Mouse (Mus musculus) gonadal fat pad, adult 2 months (tissue): Measurements from ENCODE around the gene Phc1. TPM values are rescaled to one million over a fixed set of nuclear protein-coding genes. Genes with fewer than 3 reads are reported as not detected.

ENCODE experiments used
- DNase-seq: peaks from one replicate; pipeline ENCODE4 v3.0.0-alpha.2; 2012; ENCODE audit warnings: low read depth
- polyA plus RNA-seq: library from polyadenylated mRNA; depleted of rRNA; stranded (reverse); fragments of >200 nt; gene quantifications from 2 replicates; pipeline ENCODE4 v1.2.3, GENCODE M21; 2012; rRNA removed

The Phc1 gene
- polyA plus RNA-seq, 1 experiment, result 25.1 TPM

DNA sequence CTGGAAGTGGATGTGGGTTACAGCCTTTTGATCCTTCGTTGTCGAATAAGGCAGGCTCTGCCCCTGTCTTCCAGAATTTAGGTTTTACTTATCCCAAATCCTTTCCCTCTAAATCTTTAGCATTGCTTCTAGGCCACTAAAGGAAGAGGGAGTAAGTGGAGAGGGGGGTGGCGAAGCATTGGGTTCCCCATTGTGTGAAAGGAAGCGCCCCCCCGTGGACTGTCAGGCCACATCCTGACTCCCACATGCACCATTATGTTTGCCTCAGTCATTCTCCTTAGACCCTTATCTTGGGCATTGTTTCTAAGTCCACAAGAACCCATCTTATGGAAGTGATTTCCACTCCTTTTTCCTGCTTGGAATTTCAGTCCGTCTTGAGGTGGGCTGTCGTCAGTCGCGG is 45.1 kb downstream of the Phc1 start:
- DNase-seq, result no peak

DNA sequence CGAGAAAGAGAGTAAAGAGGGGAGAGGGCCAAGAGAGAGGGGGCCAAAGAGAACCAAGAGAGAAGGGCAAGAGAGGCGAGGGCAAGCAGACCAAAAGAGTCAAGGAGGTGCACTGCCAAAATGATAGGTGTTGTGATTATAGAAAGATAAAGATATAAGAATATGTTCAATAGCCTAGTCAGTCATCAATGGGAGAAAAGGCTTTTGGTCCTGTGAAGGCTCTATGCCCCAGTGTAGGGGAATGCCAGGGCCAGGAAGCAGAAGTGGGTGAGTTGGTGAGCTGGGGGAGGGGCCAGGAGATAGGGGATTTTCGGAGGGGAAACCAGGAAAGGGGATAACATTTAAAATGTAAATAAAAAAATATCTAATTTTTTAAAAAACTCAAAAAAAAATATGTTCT is 46.1 kb downstream of the Phc1 start:
- no peak for DNase-seq

DNA sequence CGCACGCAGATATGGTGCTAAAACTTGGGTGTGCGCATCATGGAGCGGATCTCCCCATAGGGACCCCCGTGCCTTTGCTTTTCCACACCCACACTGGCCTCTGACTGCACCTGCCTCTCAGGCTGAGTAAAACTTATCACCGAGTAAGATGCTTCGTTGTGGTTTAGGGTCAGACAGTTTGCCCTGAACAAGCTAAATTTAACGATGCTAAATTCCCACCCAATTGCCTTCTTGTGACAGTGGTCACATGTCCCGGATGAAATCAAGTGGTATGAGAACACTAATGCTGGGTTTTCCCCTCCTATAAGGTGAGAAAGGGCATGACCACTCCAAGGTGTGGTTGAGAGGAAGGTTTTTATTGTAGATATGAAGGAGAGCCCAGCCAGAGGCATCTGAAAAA is 46.6 kb downstream of the Phc1 start:
- DNase-seq, result no peak

DNA sequence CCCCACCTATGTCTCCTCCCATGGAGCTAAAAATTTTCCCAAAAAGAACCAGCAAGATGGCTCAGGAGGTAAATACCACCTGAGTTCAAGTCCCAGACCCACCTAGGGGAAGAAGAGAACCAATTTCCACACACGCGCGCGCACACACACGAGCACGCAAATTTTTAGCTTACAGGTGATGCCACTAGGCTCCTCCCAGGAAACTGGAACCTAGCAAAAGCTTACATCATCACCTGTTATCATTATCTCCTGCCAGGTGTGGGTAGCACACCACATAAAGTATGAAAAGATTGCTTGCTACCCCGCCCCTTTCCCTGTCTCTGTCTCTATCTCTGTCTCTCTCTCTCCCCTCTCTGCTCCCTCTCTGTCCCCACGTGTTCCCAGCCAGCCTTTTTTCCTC is 47.2 kb downstream of the Phc1 start:
- no peak for DNase-seq

DNA sequence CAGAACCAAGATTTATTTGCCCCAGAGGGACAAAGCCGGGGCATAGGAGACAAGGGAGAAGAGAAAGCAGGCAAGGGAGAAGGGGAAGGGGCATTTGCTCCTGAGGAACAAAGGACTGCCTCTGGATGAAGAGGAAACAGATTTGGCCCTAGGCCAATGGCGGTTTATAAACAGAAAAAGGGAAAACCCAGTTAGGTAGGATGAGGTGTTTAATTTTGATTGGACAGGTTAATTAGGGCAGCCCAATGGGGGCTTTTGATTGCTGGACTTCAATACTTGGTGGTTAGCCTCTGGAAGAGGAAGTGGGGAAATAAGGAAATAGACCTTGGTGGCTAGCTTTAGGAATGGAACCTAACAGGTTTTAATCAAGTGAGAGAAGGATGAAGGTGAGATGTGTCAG is 48.2 kb downstream of the Phc1 start:
- no peak for DNase-seq

DNA sequence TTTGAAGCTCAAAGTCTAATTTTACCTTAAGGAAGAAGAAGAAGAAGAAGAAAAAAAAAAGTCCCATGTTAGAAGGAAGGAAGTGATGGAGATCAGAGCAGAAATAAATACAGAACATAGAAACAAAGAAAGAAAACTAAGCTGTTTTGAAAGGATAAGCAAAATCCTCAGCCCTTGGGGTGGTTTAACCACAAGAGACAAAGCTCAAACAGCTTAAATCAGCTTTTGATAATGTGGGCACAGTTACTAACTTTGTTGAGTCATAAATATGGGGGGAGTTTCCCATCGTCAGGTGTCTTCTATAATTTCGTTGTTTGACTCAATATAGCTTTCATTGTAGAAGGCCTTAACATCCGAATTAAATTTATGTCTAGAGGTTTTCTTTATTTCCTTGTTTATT is 48.6 kb downstream of the Phc1 start:
- DNase-seq, result no peak

DNA sequence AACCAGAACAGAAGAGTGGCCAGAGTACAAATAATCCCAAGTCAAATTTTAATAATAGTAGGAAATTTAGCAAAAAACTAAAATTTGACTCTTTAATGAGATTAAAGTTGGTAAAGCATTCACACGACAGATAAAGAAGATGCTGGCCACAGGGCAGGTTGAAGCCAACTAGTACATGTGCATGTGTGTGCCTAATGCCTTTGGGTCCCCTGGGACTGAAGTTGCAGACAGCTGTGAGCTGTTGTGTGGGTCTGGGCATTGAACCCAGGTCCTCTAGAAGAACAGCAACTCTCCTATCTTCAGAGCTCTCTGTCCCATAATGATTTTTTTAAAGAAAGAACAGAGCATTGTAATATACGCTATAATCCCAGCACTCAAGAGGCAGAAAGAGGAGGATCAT is 49.1 kb downstream of the Phc1 start:
- DNase-seq, result no peak

DNA sequence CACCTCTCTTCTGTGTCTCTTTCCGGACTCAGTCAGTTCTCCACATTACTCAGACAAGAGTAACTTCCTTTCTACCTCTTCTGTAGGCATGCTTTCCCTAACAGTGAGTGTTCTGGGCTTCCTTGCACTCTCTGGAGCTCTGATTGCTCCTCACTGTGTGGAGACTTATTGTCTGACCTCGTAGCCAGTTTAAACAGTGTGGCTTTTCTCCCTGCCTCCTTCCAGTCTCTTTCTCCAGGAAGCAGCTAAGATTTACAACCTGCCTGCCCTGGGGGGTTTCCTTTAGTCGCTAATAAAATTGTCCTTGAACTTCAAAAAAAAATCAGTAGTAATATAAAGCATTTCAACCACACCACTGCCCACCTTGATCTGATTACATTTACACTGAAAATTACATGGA is 50.1 kb downstream of the Phc1 start:
- DNase-seq, result no peak

DNA sequence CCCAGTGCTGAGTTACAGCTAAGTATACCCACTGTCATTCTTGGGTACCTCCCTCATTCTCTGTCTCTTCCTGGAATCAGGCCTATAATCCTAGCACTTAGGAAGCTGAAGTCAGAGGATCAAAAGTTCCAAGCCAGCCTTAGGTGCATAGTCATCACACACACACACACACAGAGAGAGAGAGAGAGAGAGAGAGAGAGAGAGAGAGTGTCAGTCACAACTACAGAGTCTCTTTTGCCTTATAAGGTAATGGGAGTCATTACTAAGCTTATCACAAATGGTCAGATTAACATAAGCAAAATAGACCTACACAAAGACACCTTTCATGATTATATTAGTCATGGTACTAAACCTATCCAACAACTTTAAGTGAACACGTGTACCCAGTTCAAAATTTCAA is 51.0 kb downstream of the Phc1 start:
- no peak for DNase-seq

DNA sequence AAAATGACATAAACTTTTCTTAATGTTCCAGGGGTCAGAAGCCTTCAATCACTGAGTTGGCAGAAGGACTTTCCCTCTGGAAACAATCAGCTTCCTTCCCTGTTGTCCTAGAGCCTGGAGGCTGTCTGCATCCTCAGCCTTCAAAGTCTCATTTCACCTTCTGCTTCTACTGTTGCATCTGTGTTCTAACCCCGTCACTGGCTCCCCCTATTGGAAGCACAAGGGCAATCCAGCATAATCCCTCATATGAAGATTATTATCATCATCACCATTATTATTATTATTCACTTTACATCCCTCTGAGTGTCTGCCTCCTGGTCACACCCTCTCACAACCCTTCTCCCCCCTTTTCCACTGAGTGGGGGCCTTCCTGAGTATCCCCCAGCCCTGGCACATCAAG is 52.1 kb downstream of the Phc1 start:
- no peak for DNase-seq

DNA sequence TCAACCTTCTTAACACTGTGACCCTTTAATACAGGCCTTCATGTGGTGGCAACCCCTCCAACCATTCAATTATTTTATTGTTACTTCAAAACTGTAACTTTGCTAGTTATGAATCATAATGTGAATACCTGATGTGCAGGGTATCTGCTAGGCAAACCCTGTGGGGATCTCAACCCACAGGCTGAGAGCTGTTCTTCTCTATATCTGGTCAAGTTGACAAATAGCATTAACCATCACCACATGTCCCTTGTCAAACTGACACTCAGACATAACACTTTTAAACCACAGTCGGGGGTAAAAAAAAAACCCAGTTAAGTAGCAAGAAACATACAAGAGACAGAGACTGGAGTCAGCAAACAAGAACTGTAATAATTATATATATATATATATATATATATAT is 55.5 kb downstream of the Phc1 start:
- DNase-seq, result no peak

DNA sequence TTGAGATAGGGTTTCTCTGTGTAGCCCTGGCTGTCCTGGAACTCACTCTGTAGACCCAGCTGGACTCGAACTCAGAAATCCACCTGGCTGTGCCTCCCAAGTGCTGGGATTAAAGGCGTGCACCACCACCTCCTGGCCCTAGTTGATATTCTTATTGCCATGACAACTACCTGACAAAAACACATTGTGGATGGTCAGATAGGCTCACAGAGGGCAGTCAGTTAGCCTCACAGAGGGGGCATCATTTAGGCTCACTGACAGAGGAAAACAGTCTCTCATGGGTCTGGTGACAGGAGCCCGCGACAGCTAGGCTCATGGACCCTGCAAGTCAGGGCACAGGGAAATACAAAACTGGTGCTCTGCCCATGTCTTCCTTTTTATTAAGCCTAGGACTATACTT is 56.1 kb downstream of the Phc1 start:
- no peak for DNase-seq

DNA sequence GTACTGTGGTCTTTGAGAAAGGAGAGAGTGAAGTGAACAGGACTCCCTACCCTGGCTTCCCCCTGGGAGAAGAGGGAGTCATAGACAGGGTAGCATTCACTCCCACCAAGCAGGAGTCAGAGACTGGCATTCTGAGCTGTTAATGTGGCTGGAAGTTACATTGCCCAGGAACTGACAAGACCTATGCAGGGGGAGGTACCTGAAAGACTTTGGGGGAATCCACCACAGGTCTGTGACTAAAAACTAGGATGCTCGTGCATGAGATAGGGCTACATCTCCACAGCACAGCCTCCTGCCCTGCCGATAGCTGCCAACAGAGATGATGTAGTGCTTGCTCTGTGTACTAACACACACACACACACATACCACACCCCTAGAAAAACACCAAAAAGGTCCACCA is 56.9 kb downstream of the Phc1 start:
- DNase-seq, result no peak

DNA sequence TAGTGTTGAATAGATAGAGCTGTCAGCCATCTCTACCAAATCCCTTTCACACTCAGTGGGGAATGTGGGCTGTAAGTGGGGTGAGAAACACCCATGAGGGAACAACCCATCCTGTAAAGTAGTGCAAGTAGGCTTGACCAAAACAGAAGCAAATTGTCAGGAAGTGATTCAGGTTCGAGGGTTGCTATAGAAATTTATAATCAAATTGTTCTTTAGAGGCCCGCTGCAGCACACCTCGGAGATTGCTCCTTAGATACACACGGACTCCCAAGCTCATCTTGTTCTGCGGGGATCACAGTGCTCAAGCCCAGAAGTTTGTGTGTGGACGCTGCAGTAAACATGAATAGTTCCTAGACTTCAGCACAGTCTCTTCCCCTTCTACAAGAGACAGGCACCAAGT is 57.6 kb downstream of the Phc1 start, which contains the start of gene Klrg1:
Gene Klrg1 (minus strand): TSS at position 101 of the 400 bp plus-strand sequence.
- DNase-seq, result no peak

DNA sequence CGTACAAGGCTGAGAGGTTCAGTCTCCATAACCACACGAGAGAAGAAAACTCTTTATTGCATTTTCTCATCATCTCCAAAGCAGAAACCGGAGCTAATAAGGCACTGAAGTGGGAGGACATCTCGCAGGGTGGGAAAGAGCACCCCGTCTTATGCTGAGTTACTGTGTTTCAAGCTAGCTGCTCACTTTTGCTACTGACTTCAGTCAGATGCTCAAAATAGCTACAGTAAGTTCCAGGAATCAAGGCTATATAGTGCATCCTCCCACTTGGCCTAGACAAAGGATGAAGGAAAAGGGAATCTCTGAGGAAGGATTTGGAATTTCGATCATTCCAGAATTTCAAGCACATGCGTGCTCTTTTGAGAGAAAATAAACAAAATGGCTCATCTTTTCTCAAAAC is 63.8 kb downstream of the Phc1 start:
- no peak for DNase-seq

DNA sequence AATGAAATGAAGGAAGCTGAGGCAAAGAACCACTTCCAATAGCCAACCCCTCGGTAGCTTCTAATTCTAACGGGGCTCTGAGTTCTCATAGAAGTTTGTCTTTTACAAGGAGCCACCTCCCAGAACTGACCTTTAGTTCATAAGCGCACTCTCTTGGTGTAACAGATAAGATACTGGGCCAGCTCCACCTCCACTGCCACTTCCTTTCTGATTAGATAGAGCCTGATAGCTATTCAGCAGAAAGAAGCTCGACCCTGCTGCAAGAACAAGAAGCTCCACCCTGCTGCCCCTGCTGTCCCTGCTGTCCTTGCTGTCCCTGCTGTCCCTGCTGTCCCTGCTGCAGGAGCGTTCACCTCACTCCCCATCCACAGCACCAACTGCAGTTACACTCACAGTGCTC is 65.8 kb downstream of the Phc1 start:
- no peak for DNase-seq

DNA sequence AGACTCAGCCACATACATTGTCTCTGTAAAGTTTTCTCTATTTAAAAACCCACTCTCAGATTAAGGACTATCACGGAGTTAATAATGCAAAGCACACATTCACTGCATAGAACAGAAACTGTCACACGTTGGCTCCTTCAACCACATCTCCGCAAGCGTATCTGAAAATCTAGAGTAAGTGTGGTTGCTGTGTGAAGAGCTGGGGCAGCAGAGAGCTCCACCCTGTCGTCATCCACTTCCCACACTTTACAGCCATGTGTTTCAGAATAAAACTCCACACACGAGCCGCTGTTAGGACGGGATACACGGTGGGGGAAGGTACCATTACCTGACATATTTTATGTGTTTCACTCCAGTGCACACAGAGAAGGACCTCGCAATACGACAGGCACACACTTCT is 70.2 kb downstream of the Phc1 start:
- DNase-seq, result no peak

DNA sequence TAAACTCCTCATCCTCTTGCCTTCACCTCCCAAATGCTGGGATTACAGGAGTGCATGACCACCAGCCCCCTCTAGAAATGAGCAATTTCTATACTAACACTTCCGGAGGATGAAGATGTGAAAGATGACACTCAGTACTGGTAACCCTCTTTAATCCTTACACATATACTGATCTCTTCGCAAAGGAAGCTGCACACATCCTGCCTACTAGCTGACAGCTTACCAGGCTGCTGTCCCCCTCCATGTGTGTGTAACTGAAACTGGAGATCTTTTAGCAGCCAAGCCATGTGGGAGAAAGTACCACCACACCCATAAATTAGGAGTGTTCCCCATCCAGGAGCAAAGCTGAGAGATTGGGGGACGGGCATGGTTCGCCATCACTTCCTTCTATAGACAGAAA is 71.2 kb downstream of the Phc1 start:
- DNase-seq, result no peak

DNA sequence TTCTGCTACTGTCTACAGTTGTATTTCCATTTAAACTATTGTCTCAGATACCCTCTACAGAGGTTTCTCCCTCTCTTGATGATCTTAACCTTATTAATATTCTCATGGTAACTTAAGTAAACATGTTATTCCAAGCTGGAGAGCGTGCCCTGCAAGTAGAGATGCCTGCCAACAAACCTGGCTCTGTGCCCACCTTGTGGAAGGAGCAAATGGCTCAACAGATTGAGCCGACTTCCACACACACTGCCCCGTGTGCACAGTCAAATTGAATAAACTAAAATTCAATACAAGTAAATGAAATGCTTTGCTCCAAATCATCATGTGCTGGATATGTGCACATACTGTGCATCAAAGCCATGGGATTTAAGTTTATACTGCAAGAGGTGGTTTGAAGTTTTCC is 71.8 kb downstream of the Phc1 start:
- no peak for DNase-seq

Other genes with a start within 250 kb of the Phc1 start
- gene Klrg1, start 57.7 kb downstream of the Phc1 start, polyA plus RNA-seq, result 0.33 and 0.45 TPM in 2 replicates
- 94.5 and 94.8 TPM in 2 replicates for gene M6pr, start 31.8 kb downstream of the Phc1 start, polyA plus RNA-seq
- gene Rimklb, start 158.2 kb upstream of the Phc1 start, polyA plus RNA-seq, result 2.2 and 2.9 TPM in 2 replicates
- gene Mfap5, start 165.3 kb upstream of the Phc1 start, polyA plus RNA-seq, result 74.4 and 198 TPM in 2 replicates
- not detected in 2 replicates for gene Aicda, start 213.2 kb upstream of the Phc1 start, polyA plus RNA-seq